Mouse (Mus musculus) forebrain, embryonic 15.5 days (tissue): ENCODE measurements around the gene Col4a2. TPM values are rescaled to one million over a fixed set of nuclear protein-coding genes. Genes with fewer than 3 reads are reported as not detected.

Experiments used
- ATAC-seq: fragments of 200-750 bp; cut with Nextera tagmentation; replicated peaks from 2 replicates; pipeline ENCODE4 v1.8.0; 2017; ENCODE audit warnings: mild to moderate bottlenecking, moderate TSS enrichment, moderate library complexity
- H3K27ac ChIP-seq: fragments of 300-500 bp; sonication (generic); replicated peaks from 2 replicates; pipeline ENCODE4 v1.5.1; 2015; ENCODE audit warnings: mild to moderate bottlenecking, inconsistent platforms
- H3K27me3 ChIP-seq: fragments of 300-500 bp; sonication (generic); 2 replicates; pipeline ENCODE4 v1.6.1; 2015; ENCODE audit warnings: inconsistent platforms
- H3K36me3 ChIP-seq: fragments of 300-500 bp; sonication (generic); 2 replicates; pipeline ENCODE4 v1.6.1; 2015; ENCODE audit warnings: mild to moderate bottlenecking, inconsistent platforms
- H3K4me1 ChIP-seq: fragments of 300-500 bp; sonication (generic); 2 replicates; pipeline ENCODE4 v1.6.1; 2015; ENCODE audit warnings: inconsistent platforms
- H3K4me2 ChIP-seq: fragments of 300-500 bp; sonication (generic); replicated peaks from 2 replicates; pipeline ENCODE4 v1.6.1; 2015; ENCODE audit warnings: mild to moderate bottlenecking, inconsistent platforms
- H3K4me3 ChIP-seq: fragments of 300-500 bp; sonication (generic); 2 replicates; pipeline ENCODE4 v1.5.1; 2015; ENCODE audit warnings: mild to moderate bottlenecking, inconsistent platforms
- H3K9ac ChIP-seq: fragments of 300-500 bp; sonication (generic); replicated peaks from 2 replicates; pipeline ENCODE4 v1.6.1; 2015; ENCODE audit warnings: mild to moderate bottlenecking, inconsistent platforms
- H3K9me3 ChIP-seq: fragments of 300-500 bp; sonication (generic); 2 replicates; pipeline ENCODE4 v1.6.1; 2016; ENCODE audit warnings: inconsistent platforms
- WGBS: fragments of 180-500 bp; shearing (Covaris S2); methylation state at CpG from one replicate; pipeline ENCODE4 v1.1.7; 2015; ENCODE audit warnings: mixed read lengths; 5-methylcytosine and 5-hydroxymethylcytosine counted together
- polyA plus RNA-seq: library from polyadenylated mRNA; unstranded; fragments of >200 nt; fragmentation: Nextera tagmentation; extraction: Ambion mirVana; gene quantifications from 2 replicates; pipeline ENCODE4 v1.2.1, GENCODE M21; 2015

Gene Col4a2
- polyA plus RNA-seq, 1 experiment from 2014 or later, result 28.7 TPM

- Histone ChIP-seq H3K4me1 (peaks cover 12% of the 10 kb centered on the region), H3K4me3 (no peak overlapping the region), H3K4me2 (no peak overlapping the region), H3K27ac (no peak overlapping the region), H3K27me3 (no peaks in the 10 kb centered on the region), H3K9ac (no peak overlapping the region), H3K9me3 (no peaks in the 10 kb centered on the region), H3K36me3 (no peaks in the 10 kb centered on the region)
- 35% methylated on average over 8 of the region's 8 CpGs for WGBS
- ATAC-seq, result no peak
These were observed 137.8 kb downstream of the Col4a2 start for GRCm38 (mm10) chr8:11450184-11451113.

GRCm38 (mm10) chr8:11452152-11452551 is 139.5 kb downstream of the Col4a2 start:
- Histone ChIP-seq H3K36me3 (no peaks in the 10 kb centered on the region), H3K4me3 (no peak overlapping the region), H3K4me2 (no peak overlapping the region), H3K9ac (no peak overlapping the region), H3K27ac (no peak overlapping the region), H3K9me3 (no peaks in the 10 kb centered on the region), H3K27me3 (no peaks in the 10 kb centered on the region), H3K4me1 (peaks cover 12% of the 10 kb centered on the region)
- 97% methylated on average over 1 of the region's 1 CpGs for WGBS
- no peak for ATAC-seq

- no peak overlapping the region for H3K27ac ChIP-seq
- 30% methylated on average over 3 of the region's 3 CpGs for WGBS
- no peak for ATAC-seq
- H3K9ac ChIP-seq, result no peak overlapping the region
- no peaks in the 10 kb centered on the region for H3K36me3 ChIP-seq
- no peak overlapping the region for H3K4me2 ChIP-seq
- no peak overlapping the region for H3K4me3 ChIP-seq
- no peaks in the 10 kb centered on the region for H3K27me3 ChIP-seq
- H3K4me1 ChIP-seq, result peaks cover 12% of the 10 kb centered on the region
- no peaks in the 10 kb centered on the region for H3K9me3 ChIP-seq
These were observed 140.0 kb downstream of the Col4a2 start for GRCm38 (mm10) chr8:11452559-11452958.

GRCm38 (mm10) chr8:11452974-11453373 is 140.4 kb downstream of the Col4a2 start:
- Histone ChIP-seq H3K9me3 (no peaks in the 10 kb centered on the region), H3K4me1 (peaks cover 15% of the 10 kb centered on the region), H3K27me3 (no peaks in the 10 kb centered on the region), H3K36me3 (no peaks in the 10 kb centered on the region), H3K4me2 (no peak overlapping the region), H3K4me3 (no peak overlapping the region), H3K27ac (no peak overlapping the region), H3K9ac (no peak overlapping the region)
- 15% methylated on average over 4 of the region's 4 CpGs for WGBS
- no peak for ATAC-seq

- Histone ChIP-seq H3K4me1 (peaks cover 18% of the 10 kb centered on the region), H3K27ac (no peak overlapping the region), H3K9ac (no peak overlapping the region), H3K4me3 (no peak overlapping the region), H3K27me3 (no peaks in the 10 kb centered on the region), H3K4me2 (no peak overlapping the region), H3K36me3 (no peaks in the 10 kb centered on the region), H3K9me3 (no peaks in the 10 kb centered on the region)
- ATAC-seq, result no peak
- 34% methylated on average over 12 of the region's 12 CpGs for WGBS
These were observed 141.6 kb downstream of the Col4a2 start for GRCm38 (mm10) chr8:11454228-11454627.

GRCm38 (mm10) chr8:11457278-11457677 is 144.7 kb downstream of the Col4a2 start:
- 71% methylated on average over 3 of the region's 3 CpGs for WGBS

GRCm38 (mm10) chr8:11457981-11458836 is 145.6 kb downstream of the Col4a2 start:
- H3K9ac ChIP-seq, result no peak overlapping the region
- H3K9me3 ChIP-seq, result no peaks in the 10 kb centered on the region
- H3K4me1 ChIP-seq, result 0 out of 2 replicates have a peak, but pooled peaks cover 9% of the 10 kb centered on the region
- H3K27me3 ChIP-seq, result no peaks in the 10 kb centered on the region
- ATAC-seq, result no peak
- H3K4me3 ChIP-seq, result no peak overlapping the region
- 61% methylated on average over 12 of the region's 12 CpGs for WGBS
- no peak overlapping the region for H3K4me2 ChIP-seq
- no peaks in the 10 kb centered on the region for H3K36me3 ChIP-seq
- no peak overlapping the region for H3K27ac ChIP-seq

More at GRCm38 (mm10) chr8:11457278-11457677, 144.7 kb downstream of the Col4a2 start:
- H3K4me1 ChIP-seq, result peaks cover 18% of the 10 kb centered on the region
- no peak overlapping the region for H3K4me3 ChIP-seq
- H3K27ac ChIP-seq, result no peak overlapping the region
- no peak overlapping the region for H3K4me2 ChIP-seq
- no peak overlapping the region for H3K9ac ChIP-seq
- H3K27me3 ChIP-seq, result no peaks in the 10 kb centered on the region
- ATAC-seq, result no peak
- no peaks in the 10 kb centered on the region for H3K9me3 ChIP-seq
- H3K36me3 ChIP-seq, result no peaks in the 10 kb centered on the region

GRCm38 (mm10) chr8:11459016-11459415 is 146.4 kb downstream of the Col4a2 start:
- 64% methylated on average over 5 of the region's 5 CpGs for WGBS
- Histone ChIP-seq H3K4me2 (no peak overlapping the region), H3K27ac (no peak overlapping the region), H3K36me3 (no peaks in the 10 kb centered on the region), H3K27me3 (no peaks in the 10 kb centered on the region), H3K4me1 (0 out of 2 replicates have a peak, but pooled peaks cover 8% of the 10 kb centered on the region), H3K4me3 (no peak overlapping the region), H3K9ac (no peak overlapping the region), H3K9me3 (no peaks in the 10 kb centered on the region)
- no peak for ATAC-seq

- Histone ChIP-seq H3K4me2 (no peak overlapping the region), H3K4me1 (0 out of 2 replicates have a peak, but pooled peaks cover 6% of the 10 kb centered on the region), H3K36me3 (no peaks in the 10 kb centered on the region), H3K27ac (no peak overlapping the region), H3K9ac (no peak overlapping the region), H3K9me3 (no peaks in the 10 kb centered on the region), H3K4me3 (no peak overlapping the region), H3K27me3 (no peaks in the 10 kb centered on the region)
- 36% methylated on average over 2 of the region's 2 CpGs for WGBS
- ATAC-seq, result no peak
These were observed 148.3 kb downstream of the Col4a2 start for GRCm38 (mm10) chr8:11460934-11461333.

GRCm38 (mm10) chr8:11461847-11462246 is 149.2 kb downstream of the Col4a2 start:
- Histone ChIP-seq H3K4me2 (no peak overlapping the region), H3K27me3 (no peaks in the 10 kb centered on the region), H3K36me3 (no peaks in the 10 kb centered on the region), H3K4me1 (0 out of 2 replicates have a peak, but pooled peaks cover 6% of the 10 kb centered on the region), H3K27ac (no peak overlapping the region), H3K4me3 (no peak overlapping the region), H3K9me3 (no peaks in the 10 kb centered on the region), H3K9ac (no peak overlapping the region)
- WGBS, result 85% methylated on average over 2 of the region's 2 CpGs
- no peak for ATAC-seq

- Histone ChIP-seq H3K9me3 (no peaks in the 10 kb centered on the region), H3K27ac (no peak overlapping the region), H3K27me3 (no peaks in the 10 kb centered on the region), H3K36me3 (no peaks in the 10 kb centered on the region), H3K4me2 (no peak overlapping the region), H3K9ac (no peak overlapping the region), H3K4me1 (0 out of 2 replicates have a peak, but pooled peaks cover 6% of the 10 kb centered on the region), H3K4me3 (no peak overlapping the region)
- WGBS, result 92% methylated on average over 4 of the region's 4 CpGs
- ATAC-seq, result no peak
These were observed 150.0 kb downstream of the Col4a2 start for GRCm38 (mm10) chr8:11462641-11463040.

GRCm38 (mm10) chr8:11463541-11463888 is 150.9 kb downstream of the Col4a2 start:
- Histone ChIP-seq H3K27me3 (no peaks in the 10 kb centered on the region), H3K9me3 (no peaks in the 10 kb centered on the region), H3K9ac (no peak overlapping the region), H3K4me1 (0 out of 2 replicates have a peak, but pooled peaks cover under 1% of the 10 kb centered on the region), H3K4me3 (no peak overlapping the region), H3K36me3 (no peaks in the 10 kb centered on the region), H3K27ac (no peak overlapping the region), H3K4me2 (no peak overlapping the region)
- WGBS, result 96% methylated on average over 2 of the region's 2 CpGs
- ATAC-seq, result no peak
